Mouse (Mus musculus) forebrain, embryonic 11.5 days (tissue): ENCODE results near the gene Olfr299. TPM values are rescaled to one million over a fixed set of nuclear protein-coding genes. Genes with fewer than 3 reads are reported as not detected.

Experiments used
- ATAC-seq: fragments of 200-750 bp; cut with Nextera tagmentation; replicated peaks from 2 replicates; pipeline ENCODE4 v1.8.0; 2017; ENCODE audit warnings: moderate TSS enrichment; ENCODE audit not compliant: low FRiP score
- DNase-seq: peaks from one replicate; pipeline ENCODE4 v3.0.0-alpha.2; 2017; ENCODE audit warnings: low spot score
- H3K27ac ChIP-seq: fragments of 300-500 bp; sonication (generic); 2 replicates; pipeline ENCODE4 v1.5.1; 2014; ENCODE audit warnings: low read depth, low read length
- H3K27me3 ChIP-seq: fragments of 300-500 bp; sonication (generic); 2 replicates; pipeline ENCODE4 v1.6.1; 2014; ENCODE audit warnings: mild to moderate bottlenecking, low read length, mixed read lengths; ENCODE audit not compliant: control insufficient read depth, insufficient read depth
- H3K36me3 ChIP-seq: fragments of 300-500 bp; sonication (generic); 2 replicates; pipeline ENCODE4 v1.6.1; 2014; ENCODE audit warnings: mild to moderate bottlenecking, low read length, moderate library complexity, mixed read lengths; ENCODE audit not compliant: control insufficient read depth, insufficient read depth
- H3K4me1 ChIP-seq: fragments of 300-500 bp; sonication (generic); replicated peaks from 2 replicates; pipeline ENCODE4 v1.6.1; 2014; ENCODE audit warnings: low read length, mixed read lengths; ENCODE audit not compliant: control insufficient read depth, insufficient read depth
- H3K4me2 ChIP-seq: fragments of 300-500 bp; sonication (generic); 2 replicates; pipeline ENCODE4 v1.6.1; 2014; ENCODE audit warnings: low read depth, mild to moderate bottlenecking, low read length, moderate library complexity, mixed read lengths; ENCODE audit not compliant: severe bottlenecking
- H3K4me3 ChIP-seq: fragments of 300-500 bp; sonication (generic); 2 replicates; pipeline ENCODE4 v1.5.1; 2014; ENCODE audit warnings: low read depth, low read length
- H3K9ac ChIP-seq: fragments of 300-500 bp; sonication (generic); 2 replicates; pipeline ENCODE4 v1.6.1; 2014; ENCODE audit warnings: low read length
- H3K9me3 ChIP-seq: fragments of 300-500 bp; sonication (generic); 2 replicates; pipeline ENCODE4 v1.6.1; 2016; ENCODE audit warnings: low read length, mixed read lengths; ENCODE audit not compliant: control insufficient read depth
- WGBS: fragments of 180-500 bp; shearing (Covaris S2); extraction: QIAGEN DNeasy Blood & Tissue Kit; methylation state at CpG from one replicate; pipeline ENCODE4 v1.1.7; 2014; 5-methylcytosine and 5-hydroxymethylcytosine counted together
- polyA plus RNA-seq: library from polyadenylated mRNA; unstranded; fragments of >200 nt; fragmentation: Nextera tagmentation; extraction: Ambion mirVana; gene quantifications from 2 replicates; pipeline ENCODE4 v1.2.1, GENCODE M21; 2014

The Olfr299 gene
- not detected in 2 replicates for polyA plus RNA-seq

- H3K9me3 ChIP-seq, result no peaks in the 10 kb centered on the region
- H3K4me2 ChIP-seq, result no peak within 1 kb of the TSS
- H3K4me1 ChIP-seq, result no peaks in the 10 kb centered on the region
- ATAC-seq (no peak), DNase-seq (no peak)
- WGBS, result 88% methylated on average over 1 of the region's 1 CpGs
- H3K9ac ChIP-seq, result no peak within 1 kb of the TSS
- no peaks in the 10 kb centered on the region for H3K27me3 ChIP-seq
- H3K27ac ChIP-seq, result no peak within 1 kb of the TSS
- no peaks in the 10 kb centered on the region for H3K36me3 ChIP-seq
- no peak within 1 kb of the TSS for H3K4me3 ChIP-seq
Measured at GRCm38 (mm10) chr7:86459621-86460020, at the start of gene Olfr299. TSS of gene Olfr299 (plus strand) at chr7:86459921.

GRCm38 (mm10) chr7:86492384-86492783, 32.7 kb downstream of the Olfr299 start, which contains the start of gene Olfr298:
TSS of gene Olfr298 (minus strand) at chr7:86492484.
- no peaks in the 10 kb centered on the region for H3K36me3 ChIP-seq
- WGBS, result 83% methylated on average over 1 of the region's 1 CpGs

More at GRCm38 (mm10) chr7:86492384-86492783, 32.7 kb downstream of the Olfr299 start, which contains the start of gene Olfr298:
- no peak within 1 kb of the TSS for H3K4me3 ChIP-seq
- ATAC-seq (no peak), DNase-seq (no peak)
- no peak within 1 kb of the TSS for H3K4me2 ChIP-seq
- no peak within 1 kb of the TSS for H3K9ac ChIP-seq
- no peaks in the 10 kb centered on the region for H3K27me3 ChIP-seq
- H3K9me3 ChIP-seq, result no peaks in the 10 kb centered on the region
- no peak within 1 kb of the TSS for H3K27ac ChIP-seq
- H3K4me1 ChIP-seq, result no peaks in the 10 kb centered on the region

Other genes starting within 250 kb of the Olfr299 start
- not detected in 2 replicates for gene Vmn2r76, start 213.6 kb upstream of the Olfr299 start, polyA plus RNA-seq
- not detected in 2 replicates for gene Olfr310, start 182.7 kb upstream of the Olfr299 start, polyA plus RNA-seq
- not detected in 2 replicates for gene Olfr309, start 146.2 kb upstream of the Olfr299 start, polyA plus RNA-seq
- gene Olfr308, start 134.3 kb upstream of the Olfr299 start, polyA plus RNA-seq, result not detected in 2 replicates
- not detected in 2 replicates for gene Olfr307, start 122.3 kb upstream of the Olfr299 start, polyA plus RNA-seq
- not detected in 2 replicates for gene Olfr305, start 93.0 kb upstream of the Olfr299 start, polyA plus RNA-seq
- gene Olfr304, start 73.3 kb upstream of the Olfr299 start, polyA plus RNA-seq, result not detected in 2 replicates
- not detected in 2 replicates for gene Olfr303, start 62.1 kb upstream of the Olfr299 start, polyA plus RNA-seq
- gene Olfr301, start 56.1 kb upstream of the Olfr299 start, polyA plus RNA-seq, result not detected in 2 replicates
- gene Olfr298, start 32.6 kb downstream of the Olfr299 start, polyA plus RNA-seq, result not detected in 2 replicates
- gene Olfr297, start 60.0 kb downstream of the Olfr299 start, polyA plus RNA-seq, result not detected in 2 replicates
- not detected in 2 replicates for gene Olfr295, start 123.9 kb downstream of the Olfr299 start, polyA plus RNA-seq
- not detected in 2 replicates for gene Olfr294, start 156.7 kb downstream of the Olfr299 start, polyA plus RNA-seq
- gene Olfr293, start 189.1 kb downstream of the Olfr299 start, polyA plus RNA-seq, result not detected in 2 replicates
- not detected in 2 replicates for gene Olfr292, start 228.4 kb downstream of the Olfr299 start, polyA plus RNA-seq